10 mouse cellular contexts compared by ENCODE assay signal in the genomic region with DNA sequence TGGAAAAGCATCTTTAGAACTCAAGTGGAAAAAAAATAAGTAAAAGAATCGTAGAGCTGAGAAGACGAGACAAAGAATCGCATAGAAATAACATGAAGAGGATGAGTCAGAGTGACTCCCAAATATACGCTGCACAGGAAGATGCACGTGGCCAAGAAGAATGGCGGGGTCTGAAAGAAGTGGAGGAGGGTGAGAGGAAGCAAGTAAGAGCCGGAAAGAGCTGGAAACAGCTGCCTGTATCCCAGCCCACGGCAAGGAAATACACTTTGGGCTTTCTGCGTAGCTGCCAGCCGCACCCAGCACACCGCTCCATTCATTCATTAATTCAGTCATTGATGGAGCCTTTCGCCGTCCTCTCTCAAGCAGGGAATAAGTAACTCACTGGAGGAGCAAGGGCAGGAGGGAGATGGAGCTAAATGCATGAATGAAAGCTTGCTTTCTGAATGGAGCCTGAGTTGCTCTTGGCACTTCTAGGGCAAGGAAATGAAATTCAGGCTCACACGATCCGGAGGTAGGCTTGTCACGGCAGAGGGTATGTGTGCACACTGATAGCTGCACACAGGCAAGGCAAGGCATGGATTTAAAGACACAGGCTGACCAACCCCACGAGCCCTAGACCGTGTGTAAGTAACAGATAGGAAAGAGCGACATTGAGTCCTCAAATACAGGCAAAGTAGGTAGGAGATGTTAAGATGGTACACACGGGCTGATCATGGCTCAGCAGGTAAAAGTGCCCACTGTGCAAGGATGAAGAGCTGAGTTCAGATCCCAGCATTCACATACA.
DNase-seq lines count a peak whose midpoint lies in the region; ATAC-seq and TF ChIP-seq lines count a peak whose summit lies in the region.
"Had no signal": no experiment of that assay in that cellular context is flagged by ENCODE, and none has a peak within 500 bp of the region (broad histone marks: within the 10 kb centered on the region; RNA-seq: fewer than 3 reads in every experiment).

No protein-coding gene starts in this region.

- no peak overlapping the region for H3K9ac ChIP-seq in heart, embryonic 14.5 days (ENCODE audit: low read length)
- H3K9ac ChIP-seq in heart, embryonic 11.5 days (ENCODE audit: low read depth, low read length), result no peak overlapping the region
- no peak overlapping the region for H3K9ac ChIP-seq in lung, embryonic 14.5 days

- peak overlapping the region; percentile 17 to 33; a peak in 2 of 4 replicates for H3K27ac ChIP-seq in heart, embryonic 14.5 days (replicated peaks in 1 of 2; ENCODE audit: control insufficient read depth in 1 of 2, insufficient read depth in 1 of 2, low read depth in 2 of 2, low read length in 2 of 2)
- H3K27ac ChIP-seq in heart, embryonic 11.5 days (ENCODE audit: low read depth, low read length), result no peak overlapping the region
- H3K27ac ChIP-seq in lung, embryonic 14.5 days (ENCODE audit: low read depth), result peak overlapping the region; percentile 37; the same call in 1 of the 2 replicates
- H3K27ac ChIP-seq in cortical plate, adult 2 months (ENCODE audit: insufficient read depth, low read length), result no peak overlapping the region
- H3K27ac ChIP-seq in olfactory bulb, adult 2 months (ENCODE audit: insufficient read depth, low read depth, low read length), result no peak overlapping the region
- H3K27ac ChIP-seq: kidney, postnatal 0 days had no signal

- TF ChIP-seq CTCF in lung, embryonic 14.5 days (IDR thresholded peaks at IDR 0.05; ENCODE audit: low read depth), result no peak
- TF ChIP-seq CTCF in cortical plate, adult 2 months (IDR thresholded peaks at IDR 0.05; ENCODE audit: extremely low read depth, insufficient read depth, low read length), result no peak
- TF ChIP-seq CTCF in olfactory bulb, adult 2 months (IDR thresholded peaks at IDR 0.05; ENCODE audit: insufficient read depth, low read depth, low read length), result no peak

- no peaks in the 10 kb centered on the region for H3K27me3 ChIP-seq in heart, embryonic 14.5 days (ENCODE audit: control insufficient read depth, insufficient read depth, low read length)
- H3K27me3 ChIP-seq in heart, embryonic 11.5 days (ENCODE audit: control insufficient read depth, insufficient read depth, low read length), result no peaks in the 10 kb centered on the region
- no peaks in the 10 kb centered on the region for H3K27me3 ChIP-seq in lung, embryonic 14.5 days (ENCODE audit: insufficient read depth, low read length)

- peak; percentile 23 for DNase-seq in lung, embryonic 14.5 days
- DNase-seq in lung, postnatal 25 days (ENCODE audit: low spot score), result no peak
- no peak for DNase-seq in embryo, embryonic 11 days
- no peak for DNase-seq in ovary, postnatal 14 days (ENCODE audit: low spot score)
- DNase-seq: thymus, postnatal 4 days had no signal

- H3K4me1 ChIP-seq in heart, embryonic 14.5 days (ENCODE audit: control insufficient read depth in 2 of 2, insufficient read depth in 2 of 2, low read length in 2 of 2), result peaks cover 0 to 5% of the 10 kb centered on the region in 2 experiments; a peak in 1 of 4 replicates
- H3K4me1 ChIP-seq in heart, embryonic 11.5 days (ENCODE audit: control insufficient read depth, insufficient read depth, low read length), result no peaks in the 10 kb centered on the region
- no peaks in the 10 kb centered on the region for H3K4me1 ChIP-seq in lung, embryonic 14.5 days (ENCODE audit: insufficient read depth)
- peaks cover 4% of the 10 kb centered on the region for H3K4me1 ChIP-seq in cortical plate, adult 2 months (ENCODE audit: control insufficient read depth, insufficient read depth, low read length)
- peaks cover 7% of the 10 kb centered on the region; the same call in 1 of the 2 replicates for H3K4me1 ChIP-seq in olfactory bulb, adult 2 months (ENCODE audit: control insufficient read depth, insufficient read depth, low read length)

- peaks cover 6% of the 10 kb centered on the region for H3K9me3 ChIP-seq in heart, embryonic 14.5 days (ENCODE audit: control insufficient read depth, low read length)
- no peaks in the 10 kb centered on the region for H3K9me3 ChIP-seq in heart, embryonic 11.5 days (replicated peaks; ENCODE audit: control insufficient read depth, low read length)
- H3K9me3 ChIP-seq in lung, embryonic 14.5 days (ENCODE audit: low read depth, low read length), result no peaks in the 10 kb centered on the region; the same call in 1 of the 2 replicates

- 64% methylated on average over 20 of the region's 20 CpGs for WGBS in heart, embryonic 14.5 days
- WGBS in heart, embryonic 11.5 days (ENCODE audit: insufficient replicate concordance), result 75% methylated on average over 20 of the region's 20 CpGs
- 78% methylated on average over 20 of the region's 20 CpGs for WGBS in lung, embryonic 14.5 days
- 26% methylated on average over 20 of the region's 20 CpGs for WGBS in olfactory bulb, adult 2 months

- H3K4me3 ChIP-seq in heart, embryonic 14.5 days (ENCODE audit: control insufficient read depth in 1 of 2, insufficient read depth in 1 of 2, low read depth in 1 of 2, low read length in 2 of 2), result no peak overlapping the region
- no peak overlapping the region for H3K4me3 ChIP-seq in heart, embryonic 11.5 days (ENCODE audit: low read depth, low read length)
- no peak overlapping the region for H3K4me3 ChIP-seq in lung, embryonic 14.5 days (ENCODE audit: low read depth, low read length)
- H3K4me3 ChIP-seq in cortical plate, adult 2 months (ENCODE audit: insufficient read depth, low read length), result peak overlapping the region; percentile 6; the same call in 1 of the 2 replicates
- H3K4me3 ChIP-seq in olfactory bulb, adult 2 months (ENCODE audit: insufficient read depth, low read depth, low read length), result peak overlapping the region; percentile 35

- no peak for ATAC-seq in heart, embryonic 14.5 days (ENCODE audit: insufficient number of reproducible peaks, insufficient read depth, low FRiP score, low read depth)
- no peak for ATAC-seq in heart, embryonic 11.5 days (replicated peaks; ENCODE audit: insufficient number of reproducible peaks, low FRiP score, low TSS enrichment)
- ATAC-seq in lung, embryonic 14.5 days (ENCODE audit: insufficient read depth), result no peak

- TF ChIP-seq POLR2A in cortical plate, adult 2 months (IDR thresholded peaks at IDR 0.05; ENCODE audit: extremely low read depth, insufficient read depth, low read length), result no peak
- TF ChIP-seq POLR2A in olfactory bulb, adult 2 months (IDR thresholded peaks at IDR 0.05; ENCODE audit: insufficient read depth, low read depth, low read length), result no peak

- no peak overlapping the region for H3K4me2 ChIP-seq in heart, embryonic 14.5 days (ENCODE audit: low read length)
- no peak overlapping the region for H3K4me2 ChIP-seq in heart, embryonic 11.5 days
- 0 out of 2 replicates have a peak overlapping the region, but pooled peaks have one; percentile 5 for H3K4me2 ChIP-seq in lung, embryonic 14.5 days

- H3K36me3 ChIP-seq in heart, embryonic 14.5 days (ENCODE audit: control insufficient read depth, insufficient read depth, low read length), result no peaks in the 10 kb centered on the region
- no peaks in the 10 kb centered on the region for H3K36me3 ChIP-seq in heart, embryonic 11.5 days (ENCODE audit: control insufficient read depth, insufficient read depth, low read length)
- H3K36me3 ChIP-seq in lung, embryonic 14.5 days (ENCODE audit: insufficient read depth), result no peaks in the 10 kb centered on the region

Comparison
In these comparisons a context has a peak if more than half of its experiments do, and no peak if none do; other contexts are left out.
1. H3K27ac ChIP-seq: peak in heart, embryonic 14.5 days (2 of 2) and lung, embryonic 14.5 days (single experiment); none in heart, embryonic 11.5 days (single experiment), cortical plate, adult 2 months (single experiment) and olfactory bulb, adult 2 months (single experiment).
2. H3K4me3 ChIP-seq: peak in cortical plate, adult 2 months (single experiment) and olfactory bulb, adult 2 months (single experiment); none in heart, embryonic 14.5 days (0 of 2), heart, embryonic 11.5 days (single experiment) and lung, embryonic 14.5 days (single experiment).